Mouse (Mus musculus) liver, embryonic 12.5 days (tissue): ENCODE data around the gene Sh3glb2. TPM values are rescaled to one million over a fixed set of nuclear protein-coding genes. Genes with fewer than 3 reads are reported as not detected.

Experiments
- ATAC-seq: fragments of 200-750 bp; cut with Nextera tagmentation; 2 replicates; pipeline ENCODE4 v1.8.0; 2017; ENCODE audit warnings: moderate number of reproducible peaks, mild to moderate bottlenecking, moderate library complexity
- H3K27ac ChIP-seq: fragments of 300-500 bp; sonication (generic); 2 replicates; pipeline ENCODE4 v1.5.1; 2016; ENCODE audit warnings: mild to moderate bottlenecking
- H3K27me3 ChIP-seq: fragments of 300-500 bp; sonication (generic); replicated peaks from 2 replicates; pipeline ENCODE4 v1.6.1; 2016; ENCODE audit warnings: mild to moderate bottlenecking, moderate library complexity
- H3K36me3 ChIP-seq: fragments of 300-500 bp; sonication (generic); 2 replicates; pipeline ENCODE4 v1.6.1; 2016; ENCODE audit warnings: mild to moderate bottlenecking, moderate library complexity
- H3K4me1 ChIP-seq: fragments of 300-500 bp; sonication (generic); 2 replicates; pipeline ENCODE4 v1.6.1; 2016
- H3K4me2 ChIP-seq: fragments of 300-500 bp; sonication (generic); 2 replicates; pipeline ENCODE4 v1.6.1; 2016; ENCODE audit warnings: mild to moderate bottlenecking, moderate library complexity
- H3K4me3 ChIP-seq: fragments of 300-500 bp; sonication (generic); 2 replicates; pipeline ENCODE4 v1.5.1; 2016; ENCODE audit warnings: mild to moderate bottlenecking, moderate library complexity
- H3K9ac ChIP-seq: fragments of 300-500 bp; sonication (generic); 2 replicates; pipeline ENCODE4 v1.6.1; 2016; ENCODE audit warnings: mild to moderate bottlenecking, moderate library complexity
- H3K9me3 ChIP-seq: fragments of 300-500 bp; sonication (generic); replicated peaks from 2 replicates; pipeline ENCODE4 v1.6.1; 2016; ENCODE audit warnings: mild to moderate bottlenecking, moderate library complexity
- WGBS: fragments of 180-500 bp; shearing (Covaris S2); methylation state at CpG from one replicate; pipeline ENCODE4 v1.1.7; 2016; ENCODE audit not compliant: insufficient replicate concordance; 5-methylcytosine and 5-hydroxymethylcytosine counted together
- polyA plus RNA-seq: library from polyadenylated mRNA; unstranded; fragments of >200 nt; fragmentation: Nextera tagmentation; extraction: Ambion mirVana; gene quantifications from 2 replicates; pipeline ENCODE4 v1.2.1, GENCODE M21; 2016

Gene Sh3glb2
- polyA plus RNA-seq, 1 experiment from 2014 or later = 33.7 TPM

- ATAC-seq = no peak
- no peaks in the 10 kb centered on the region for H3K9me3 ChIP-seq
- H3K9ac ChIP-seq = no peak overlapping the region
- no peak overlapping the region for H3K27ac ChIP-seq
- no peak overlapping the region for H3K4me3 ChIP-seq
- 86% methylated on average over 7 of the region's 7 CpGs for WGBS
- no peaks in the 10 kb centered on the region for H3K27me3 ChIP-seq
- H3K36me3 ChIP-seq = peaks cover 67% of the 10 kb centered on the region
- H3K4me1 ChIP-seq = peaks cover 41% of the 10 kb centered on the region
- no peak overlapping the region for H3K4me2 ChIP-seq
Measured at GRCm38 (mm10) chr2:30395757-30396156, 36.6 kb upstream of the Sh3glb2 start.

DNA sequence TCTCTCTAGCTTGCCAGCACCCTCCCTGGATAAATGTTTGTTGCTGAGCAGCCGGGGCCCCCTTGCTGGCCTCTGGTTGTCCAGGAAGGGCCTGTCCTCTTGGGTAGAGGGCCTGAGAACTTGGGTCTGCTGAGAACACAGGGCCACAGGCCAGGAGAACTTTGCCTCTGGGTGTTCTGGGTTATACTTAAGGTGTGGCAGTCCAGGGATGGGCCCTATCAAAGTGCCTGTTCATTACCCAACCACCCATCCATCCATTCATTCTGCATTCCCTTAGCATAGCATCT lies 34.2 kb upstream of the Sh3glb2 start:
- WGBS = 52% methylated on average over 1 of the region's 1 CpGs
- H3K9ac ChIP-seq = peak overlapping the region; percentile 84
- H3K4me3 ChIP-seq = peak overlapping the region; percentile 75
- ATAC-seq = no peak
- peak overlapping the region; percentile 85 for H3K27ac ChIP-seq
- no peaks in the 10 kb centered on the region for H3K9me3 ChIP-seq
- peak overlapping the region; percentile 94 for H3K4me2 ChIP-seq
- no peaks in the 10 kb centered on the region for H3K27me3 ChIP-seq
- peaks cover 43% of the 10 kb centered on the region for H3K36me3 ChIP-seq
- H3K4me1 ChIP-seq = peaks cover 41% of the 10 kb centered on the region

DNA sequence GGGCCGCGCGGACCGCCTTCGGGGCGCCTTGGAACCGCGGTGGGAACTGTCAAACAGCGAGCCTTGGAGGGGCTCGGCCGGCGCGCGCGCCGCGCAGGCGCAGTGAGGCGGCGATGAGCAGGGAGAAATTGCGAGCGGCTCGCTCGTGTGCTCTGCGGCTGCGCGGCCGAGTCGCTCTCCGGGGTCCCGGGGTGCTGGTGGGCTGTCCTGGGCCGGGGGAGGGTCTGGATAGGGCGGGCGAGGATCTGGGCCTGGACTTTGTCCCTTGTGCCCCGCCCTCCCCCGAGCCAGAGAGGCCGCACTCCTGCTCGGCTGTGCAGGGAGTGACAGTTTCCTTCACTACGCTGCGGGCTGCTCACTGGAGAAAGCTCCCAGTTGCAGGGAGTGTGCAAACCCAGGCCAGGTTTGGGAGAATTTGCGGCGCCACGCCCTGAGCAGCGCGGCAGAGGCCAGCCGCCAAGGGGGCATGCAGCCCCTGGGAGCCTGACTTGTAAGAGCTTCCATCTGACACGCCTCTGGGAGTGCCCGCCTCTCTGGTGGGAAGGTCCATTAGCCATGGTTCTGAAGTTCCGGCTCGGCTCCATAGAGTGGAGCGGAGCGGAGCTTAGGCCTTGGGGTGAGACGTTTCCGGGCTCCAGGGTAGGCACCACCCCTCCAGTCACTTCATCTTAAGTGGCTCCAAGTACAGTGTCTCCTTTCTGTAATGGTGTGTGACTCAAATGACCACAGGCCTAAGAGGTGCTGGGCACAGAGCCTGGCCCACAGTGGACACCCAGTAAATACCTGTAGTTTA lies 33.6 kb upstream of the Sh3glb2 start:
- peak overlapping the region; percentile 84 for H3K9ac ChIP-seq
- ATAC-seq = peak; percentile 65
- no peaks in the 10 kb centered on the region for H3K9me3 ChIP-seq
- peaks cover 41% of the 10 kb centered on the region for H3K4me1 ChIP-seq
- H3K27me3 ChIP-seq = no peaks in the 10 kb centered on the region
- H3K36me3 ChIP-seq = peaks cover 37% of the 10 kb centered on the region
- peak overlapping the region; percentile 94 for H3K4me2 ChIP-seq
- H3K4me3 ChIP-seq = peak overlapping the region; percentile 75
- H3K27ac ChIP-seq = peak overlapping the region; percentile 85
- under 1% methylated on average over 53 of the region's 54 CpGs for WGBS

DNA sequence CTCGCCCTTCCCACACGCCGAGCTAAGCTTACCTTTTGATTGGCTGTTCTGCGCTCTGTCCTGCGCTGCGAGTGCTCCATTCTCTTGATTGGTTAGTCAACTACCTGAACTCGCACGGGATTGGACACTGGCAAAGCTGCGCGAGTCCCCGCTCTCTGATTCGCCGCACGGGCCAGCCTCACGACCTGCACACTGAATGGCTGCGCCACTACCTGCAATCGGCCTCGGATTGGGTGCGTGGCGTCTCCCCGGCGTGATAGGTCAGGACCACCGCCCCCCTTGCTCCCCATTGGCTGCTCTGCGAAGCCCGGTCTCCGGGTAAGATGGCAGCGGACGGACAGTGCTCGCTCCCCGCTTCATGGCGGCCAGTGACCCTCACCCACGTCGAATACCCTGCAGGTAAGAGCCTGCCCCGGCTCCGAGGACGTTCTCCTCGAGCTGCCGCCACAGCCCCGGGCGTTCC lies 33.0 kb upstream of the Sh3glb2 start, which contains the start of gene Dolpp1:
Gene Dolpp1 (plus strand): TSS at position 141 of the 463 bp plus-strand sequence.
- Histone ChIP-seq H3K27ac (peak within 1 kb of the TSS; percentile 85), H3K36me3 (peaks cover 31% of the 10 kb centered on the region), H3K4me3 (peak within 1 kb of the TSS; percentile 75), H3K27me3 (no peaks in the 10 kb centered on the region), H3K9me3 (no peaks in the 10 kb centered on the region), H3K4me1 (peaks cover 41% of the 10 kb centered on the region), H3K4me2 (peak within 1 kb of the TSS; percentile 94), H3K9ac (peak within 1 kb of the TSS; percentile 84)
- 0% methylated on average over 40 of the region's 40 CpGs for WGBS
- peak; percentile 97 for ATAC-seq

- no peak overlapping the region for H3K9ac ChIP-seq
- peaks cover 25% of the 10 kb centered on the region for H3K36me3 ChIP-seq
- H3K4me2 ChIP-seq = no peak overlapping the region
- 82% methylated on average over 2 of the region's 2 CpGs for WGBS
- ATAC-seq = no peak
- H3K4me3 ChIP-seq = no peak overlapping the region
- H3K27me3 ChIP-seq = no peaks in the 10 kb centered on the region
- H3K9me3 ChIP-seq = no peaks in the 10 kb centered on the region
- H3K27ac ChIP-seq = no peak overlapping the region
- H3K4me1 ChIP-seq = peaks cover 27% of the 10 kb centered on the region
Measured at GRCm38 (mm10) chr2:30389000-30389399, 29.9 kb upstream of the Sh3glb2 start.

- Histone ChIP-seq H3K4me1 (peaks cover 33% of the 10 kb centered on the region), H3K9ac (no peak overlapping the region), H3K36me3 (peaks cover 42% of the 10 kb centered on the region), H3K27ac (no peak overlapping the region), H3K4me3 (no peak overlapping the region), H3K4me2 (no peak overlapping the region), H3K27me3 (no peaks in the 10 kb centered on the region), H3K9me3 (no peaks in the 10 kb centered on the region)
- 69% methylated on average over 9 of the region's 9 CpGs for WGBS
- no peak for ATAC-seq
Measured at GRCm38 (mm10) chr2:30386913-30387312, 27.8 kb upstream of the Sh3glb2 start.

DNA sequence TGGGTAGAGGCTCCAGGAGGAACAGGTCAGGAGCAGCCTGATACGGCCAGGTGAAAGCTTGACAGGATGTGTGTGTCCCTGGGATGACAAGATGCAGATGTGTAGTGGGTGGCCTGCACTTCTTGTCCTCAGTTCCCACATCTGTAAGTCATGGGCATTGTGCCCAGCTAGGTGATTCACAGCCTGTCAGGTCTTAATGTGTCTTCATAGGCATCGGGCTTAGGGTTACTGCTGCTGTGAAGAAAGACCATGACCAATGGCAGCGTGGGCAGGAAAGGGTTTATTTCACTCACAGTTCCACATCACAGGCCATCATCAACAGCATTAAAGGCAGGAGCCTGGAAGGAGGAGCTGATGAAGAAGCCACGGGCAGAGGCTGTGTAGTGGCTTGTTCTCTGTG lies 26.5 kb upstream of the Sh3glb2 start:
- Histone ChIP-seq H3K4me2 (no peak overlapping the region), H3K4me3 (no peak overlapping the region), H3K4me1 (peaks cover 37% of the 10 kb centered on the region), H3K36me3 (peaks cover 55% of the 10 kb centered on the region), H3K9ac (no peak overlapping the region), H3K9me3 (no peaks in the 10 kb centered on the region), H3K27ac (no peak overlapping the region), H3K27me3 (no peaks in the 10 kb centered on the region)
- no peak for ATAC-seq
- WGBS = 74% methylated on average over 4 of the region's 4 CpGs

DNA sequence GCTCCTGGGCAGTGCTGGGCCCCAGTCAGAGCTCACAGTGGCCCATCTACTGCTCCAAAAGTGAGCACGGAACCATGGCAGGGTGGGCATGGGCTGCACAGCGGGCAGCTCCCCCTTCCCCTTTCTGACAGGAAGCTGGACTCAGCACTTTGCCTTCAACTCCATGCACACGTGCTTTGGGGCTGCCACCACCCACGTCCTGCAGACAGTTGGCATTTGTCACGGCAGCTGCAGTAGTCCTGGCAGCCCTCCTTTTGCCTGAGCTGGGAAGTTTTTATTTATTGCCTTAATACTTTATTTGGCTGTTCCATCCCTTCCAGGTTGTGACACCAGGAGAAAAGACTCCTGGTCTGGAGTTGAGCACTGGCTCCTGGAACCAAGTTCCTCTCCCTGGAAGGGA lies 25.7 kb upstream of the Sh3glb2 start:
- H3K27me3 ChIP-seq = no peaks in the 10 kb centered on the region
- H3K36me3 ChIP-seq = peaks cover 62% of the 10 kb centered on the region
- no peak for ATAC-seq
- no peaks in the 10 kb centered on the region for H3K9me3 ChIP-seq
- 63% methylated on average over 5 of the region's 5 CpGs for WGBS
- no peak overlapping the region for H3K27ac ChIP-seq
- H3K4me2 ChIP-seq = no peak overlapping the region
- no peak overlapping the region for H3K9ac ChIP-seq
- H3K4me1 ChIP-seq = peaks cover 45% of the 10 kb centered on the region
- H3K4me3 ChIP-seq = no peak overlapping the region

DNA sequence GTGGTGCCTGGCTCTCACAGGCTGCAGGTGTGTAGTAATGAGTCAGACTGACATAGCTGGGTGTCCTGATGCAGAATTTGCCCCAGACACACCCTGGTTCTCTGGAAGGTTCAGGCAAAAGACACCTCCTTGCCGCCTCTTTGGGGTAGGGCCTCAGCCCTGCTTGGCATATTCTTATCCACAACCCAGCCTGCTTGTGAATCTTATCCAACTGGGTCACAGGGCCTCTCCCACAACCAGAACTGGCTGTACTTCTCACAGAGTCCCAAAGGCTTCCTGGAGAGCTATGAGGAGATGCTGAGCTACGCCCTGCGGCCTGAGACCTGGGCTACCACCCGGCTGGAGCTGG lies 22.2 kb upstream of the Sh3glb2 start:
- peak overlapping the region; percentile 66 for H3K9ac ChIP-seq
- H3K4me3 ChIP-seq = no peak overlapping the region
- WGBS = 60% methylated on average over 4 of the region's 4 CpGs
- H3K4me2 ChIP-seq = peak overlapping the region; percentile 54
- peak overlapping the region; percentile 78 for H3K27ac ChIP-seq
- no peaks in the 10 kb centered on the region for H3K9me3 ChIP-seq
- peak; percentile 67 for ATAC-seq
- H3K4me1 ChIP-seq = peaks cover 66% of the 10 kb centered on the region
- H3K27me3 ChIP-seq = no peaks in the 10 kb centered on the region
- H3K36me3 ChIP-seq = peaks cover 95% of the 10 kb centered on the region

GRCm38 (mm10) chr2:30380564-30381376 lies 21.6 kb upstream of the Sh3glb2 start:
- Histone ChIP-seq H3K36me3 (peaks cover 98% of the 10 kb centered on the region), H3K27ac (peak overlapping the region; percentile 78)

GRCm38 (mm10) chr2:30379307-30379706 lies 20.2 kb upstream of the Sh3glb2 start:
- H3K4me3 ChIP-seq = no peak overlapping the region
- WGBS = 67% methylated on average over 7 of the region's 7 CpGs
- H3K4me1 ChIP-seq = peaks cover 69% of the 10 kb centered on the region
- peak overlapping the region; percentile 75 for H3K27ac ChIP-seq
- no peaks in the 10 kb centered on the region for H3K27me3 ChIP-seq
- H3K9me3 ChIP-seq = no peaks in the 10 kb centered on the region
- H3K36me3 ChIP-seq = peaks cover 92% of the 10 kb centered on the region
- peak; percentile 53; the same call in 1 of the 2 replicates for ATAC-seq
- peak overlapping the region; percentile 54; the same call in 1 of the 2 replicates for H3K4me2 ChIP-seq
- peak overlapping the region; percentile 2; the same call in 1 of the 2 replicates for H3K9ac ChIP-seq

More at GRCm38 (mm10) chr2:30380564-30381376, 21.6 kb upstream of the Sh3glb2 start:
- Histone ChIP-seq H3K9ac (peak overlapping the region; percentile 66), H3K4me2 (peak overlapping the region; percentile 54), H3K4me3 (no peak overlapping the region), H3K27me3 (no peaks in the 10 kb centered on the region), H3K9me3 (no peaks in the 10 kb centered on the region), H3K4me1 (peaks cover 70% of the 10 kb centered on the region)
- 61% methylated on average over 10 of the region's 10 CpGs for WGBS
- peak; percentile 53; the same call in 1 of the 2 replicates for ATAC-seq

DNA sequence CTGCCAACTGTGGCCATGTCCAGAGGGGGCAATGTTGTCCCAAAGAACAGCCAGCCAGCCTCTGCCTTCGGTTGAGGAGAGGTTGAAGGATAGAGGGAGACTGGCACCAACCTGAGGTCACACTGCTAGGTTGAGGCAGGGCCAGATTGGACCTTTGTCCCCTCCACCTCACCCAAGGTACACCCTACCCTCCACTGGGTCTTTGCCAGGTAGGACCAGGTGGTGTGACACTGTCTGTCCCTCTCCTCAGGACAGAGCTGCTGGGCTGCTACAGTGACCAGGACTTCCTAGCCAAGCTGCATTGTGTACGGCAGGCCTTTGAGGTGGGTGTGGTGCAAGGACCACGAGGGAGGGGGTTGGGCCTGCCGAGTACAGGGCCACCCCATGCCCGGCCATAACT lies 18.6 kb upstream of the Sh3glb2 start:
- Histone ChIP-seq H3K27ac (no peak overlapping the region), H3K4me1 (peaks cover 58% of the 10 kb centered on the region), H3K27me3 (no peaks in the 10 kb centered on the region), H3K4me3 (no peak overlapping the region), H3K9ac (no peak overlapping the region), H3K9me3 (no peaks in the 10 kb centered on the region), H3K36me3 (peaks cover 91% of the 10 kb centered on the region), H3K4me2 (no peak overlapping the region)
- no peak for ATAC-seq
- 71% methylated on average over 5 of the region's 5 CpGs for WGBS
